ENCODE assay signal across 26 mouse cellular contexts in the genomic region with DNA sequence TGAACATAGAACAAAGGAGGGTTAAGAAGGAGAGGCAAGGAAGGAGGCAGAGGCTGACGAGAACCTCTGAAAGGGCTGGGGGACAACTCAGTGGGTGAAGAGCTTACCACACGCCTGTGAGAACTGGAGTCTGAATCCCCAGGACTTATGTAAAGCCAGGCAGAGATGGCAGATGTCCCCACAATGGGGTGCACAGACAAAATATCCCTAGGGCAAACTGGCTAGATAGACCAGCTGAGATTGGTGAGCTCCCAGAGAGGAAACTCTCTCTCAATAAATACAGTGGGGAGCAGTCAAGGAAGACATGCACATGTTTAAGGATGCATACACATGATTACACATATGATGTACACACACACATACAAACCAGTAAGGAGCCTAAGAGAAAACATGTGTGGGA. TPM values are rescaled to one million over a fixed set of nuclear protein-coding genes. Genes with fewer than 3 reads are reported as not detected.
DNase-seq lines count a peak whose midpoint lies in the region; ATAC-seq lines count a peak whose summit lies in the region.
"Had no signal": no experiment of that assay in that cellular context is flagged by ENCODE, and none has a peak within 500 bp of the region (broad histone marks: within the 10 kb centered on the region; RNA-seq: fewer than 3 reads in every experiment).

No protein-coding gene starts in this region.

- H3K4me3 ChIP-seq in forebrain, embryonic 15.5 days, result no peak overlapping the region
- no peak overlapping the region for H3K4me3 ChIP-seq in forebrain, embryonic 13.5 days
- no peak overlapping the region for H3K4me3 ChIP-seq in midbrain, embryonic 13.5 days (replicated peaks)
- no peak overlapping the region for H3K4me3 ChIP-seq in midbrain, embryonic 15.5 days
- H3K4me3 ChIP-seq in limb, embryonic 12.5 days (replicated peaks), result no peak overlapping the region
- H3K4me3 ChIP-seq in liver, embryonic 12.5 days, result no peak overlapping the region
- H3K4me3 ChIP-seq: heart, embryonic 10.5 days; layer of hippocampus, adult 2 months; liver, embryonic 13.5 days; megakaryocyte, embryonic 14.5 days had no signal

- H3K9me3 ChIP-seq in forebrain, embryonic 15.5 days, result no peaks in the 10 kb centered on the region
- H3K9me3 ChIP-seq in forebrain, embryonic 13.5 days (replicated peaks), result no peaks in the 10 kb centered on the region
- no peaks in the 10 kb centered on the region for H3K9me3 ChIP-seq in midbrain, embryonic 13.5 days
- H3K9me3 ChIP-seq in midbrain, embryonic 15.5 days, result no peaks in the 10 kb centered on the region
- H3K9me3 ChIP-seq in limb, embryonic 12.5 days, result 0 out of 2 replicates have a peak, but pooled peaks cover 7% of the 10 kb centered on the region
- no peaks in the 10 kb centered on the region for H3K9me3 ChIP-seq in liver, embryonic 12.5 days (replicated peaks)
- H3K9me3 ChIP-seq: heart, embryonic 10.5 days; liver, embryonic 13.5 days; megakaryocyte, embryonic 14.5 days had no signal

- H3K9ac ChIP-seq in forebrain, embryonic 15.5 days (replicated peaks), result no peak overlapping the region
- H3K9ac ChIP-seq in forebrain, embryonic 13.5 days, result no peak overlapping the region
- H3K9ac ChIP-seq in midbrain, embryonic 13.5 days (replicated peaks), result no peak overlapping the region
- no peak overlapping the region for H3K9ac ChIP-seq in midbrain, embryonic 15.5 days
- H3K9ac ChIP-seq in limb, embryonic 12.5 days (replicated peaks), result no peak overlapping the region
- H3K9ac ChIP-seq in liver, embryonic 12.5 days, result no peak overlapping the region
- H3K9ac ChIP-seq: liver, embryonic 13.5 days had no signal

- no peak for DNase-seq in urinary bladder, adult 2 months (ENCODE audit: low spot score)
- DNase-seq: adrenal gland, adult 2 months; B cell, adult 2 months; cerebellum, adult 8-10 months; heart, postnatal 4 days; kidney, postnatal 25 days; liver, embryonic 13.5 days; lung, adult 2 months; lung, postnatal 36 days; right cerebral cortex, adult 18-20 months had no signal

- ATAC-seq in forebrain, embryonic 15.5 days (replicated peaks), result no peak
- ATAC-seq in forebrain, embryonic 13.5 days, result no peak
- no peak for ATAC-seq in midbrain, embryonic 13.5 days
- no peak for ATAC-seq in midbrain, embryonic 15.5 days (replicated peaks)
- ATAC-seq in limb, embryonic 12.5 days (ENCODE audit: insufficient number of reproducible peaks, insufficient read depth, low FRiP score, low TSS enrichment, low read depth), result no peak
- no peak for ATAC-seq in liver, embryonic 12.5 days
- ATAC-seq: intestine, postnatal 0 days had no signal

- H3K36me3 ChIP-seq in forebrain, embryonic 15.5 days, result no peaks in the 10 kb centered on the region
- no peaks in the 10 kb centered on the region for H3K36me3 ChIP-seq in forebrain, embryonic 13.5 days (ENCODE audit: poor library complexity, severe bottlenecking)
- H3K36me3 ChIP-seq in midbrain, embryonic 13.5 days, result no peaks in the 10 kb centered on the region
- H3K36me3 ChIP-seq in midbrain, embryonic 15.5 days (replicated peaks), result no peaks in the 10 kb centered on the region
- H3K36me3 ChIP-seq in limb, embryonic 12.5 days, result no peaks in the 10 kb centered on the region
- H3K36me3 ChIP-seq in liver, embryonic 12.5 days, result no peaks in the 10 kb centered on the region
- H3K36me3 ChIP-seq: G1E; heart, embryonic 10.5 days; liver, embryonic 13.5 days had no signal

- peak overlapping the region; percentile 29; the same call in 1 of the 2 replicates for H3K27ac ChIP-seq in forebrain, embryonic 15.5 days (replicated peaks)
- no peak overlapping the region for H3K27ac ChIP-seq in forebrain, embryonic 13.5 days
- H3K27ac ChIP-seq in midbrain, embryonic 13.5 days, result peak overlapping the region; percentile 45; the same call in 1 of the 2 replicates
- H3K27ac ChIP-seq in midbrain, embryonic 15.5 days, result no peak overlapping the region
- H3K27ac ChIP-seq in limb, embryonic 12.5 days, result peak overlapping the region; percentile 42; the same call in 1 of the 2 replicates
- H3K27ac ChIP-seq in liver, embryonic 12.5 days, result no peak overlapping the region
- H3K27ac ChIP-seq: heart, embryonic 10.5 days; layer of hippocampus, adult 2 months; liver, embryonic 13.5 days had no signal

- WGBS in forebrain, embryonic 15.5 days, result 9% methylated on average over 2 of the region's 2 CpGs
- WGBS in forebrain, embryonic 13.5 days, result 20% methylated on average over 2 of the region's 2 CpGs
- WGBS in midbrain, embryonic 13.5 days, result 12% methylated on average over 2 of the region's 2 CpGs
- WGBS in midbrain, embryonic 15.5 days, result 9% methylated on average over 2 of the region's 2 CpGs
- WGBS in limb, embryonic 12.5 days, result 38% methylated on average over 2 of the region's 2 CpGs
- 55% methylated on average over 2 of the region's 2 CpGs for WGBS in liver, embryonic 12.5 days (ENCODE audit: insufficient replicate concordance)

- no peaks in the 10 kb centered on the region for H3K27me3 ChIP-seq in forebrain, embryonic 15.5 days
- no peaks in the 10 kb centered on the region for H3K27me3 ChIP-seq in forebrain, embryonic 13.5 days
- no peaks in the 10 kb centered on the region for H3K27me3 ChIP-seq in midbrain, embryonic 13.5 days
- no peaks in the 10 kb centered on the region for H3K27me3 ChIP-seq in midbrain, embryonic 15.5 days (replicated peaks)
- H3K27me3 ChIP-seq in limb, embryonic 12.5 days, result no peaks in the 10 kb centered on the region
- H3K27me3 ChIP-seq in liver, embryonic 12.5 days (replicated peaks), result no peaks in the 10 kb centered on the region
- H3K27me3 ChIP-seq: CH12.LX; liver, embryonic 13.5 days had no signal

- peaks cover 6% of the 10 kb centered on the region for H3K4me1 ChIP-seq in forebrain, embryonic 15.5 days
- 0 out of 2 replicates have a peak, but pooled peaks cover 7% of the 10 kb centered on the region for H3K4me1 ChIP-seq in forebrain, embryonic 13.5 days
- peaks cover 18% of the 10 kb centered on the region for H3K4me1 ChIP-seq in midbrain, embryonic 13.5 days (replicated peaks)
- no peaks in the 10 kb centered on the region for H3K4me1 ChIP-seq in midbrain, embryonic 15.5 days
- peaks cover 59% of the 10 kb centered on the region for H3K4me1 ChIP-seq in limb, embryonic 12.5 days (replicated peaks)
- H3K4me1 ChIP-seq in liver, embryonic 12.5 days, result no peaks in the 10 kb centered on the region
- H3K4me1 ChIP-seq: liver, embryonic 13.5 days had no signal

- no peak overlapping the region for H3K4me2 ChIP-seq in forebrain, embryonic 15.5 days (replicated peaks)
- no peak overlapping the region for H3K4me2 ChIP-seq in forebrain, embryonic 13.5 days
- no peak overlapping the region for H3K4me2 ChIP-seq in midbrain, embryonic 13.5 days (replicated peaks)
- H3K4me2 ChIP-seq in midbrain, embryonic 15.5 days, result no peak overlapping the region
- no peak overlapping the region for H3K4me2 ChIP-seq in limb, embryonic 12.5 days
- no peak overlapping the region for H3K4me2 ChIP-seq in liver, embryonic 12.5 days
- H3K4me2 ChIP-seq: liver, embryonic 13.5 days had no signal

RNA-seq across cellular contexts. Expression of a gene that starts 10.0 kb away (rescaled TPM):
- 0.50 and 0.83 TPM in 2 replicates for polyA plus RNA-seq in forebrain, embryonic 15.5 days (2015; fragmentation: Nextera tagmentation; extraction: Ambion mirVana)
- polyA plus RNA-seq in forebrain, embryonic 13.5 days (2015; fragmentation: Nextera tagmentation; extraction: Ambion mirVana), result 0.45 and 0.47 TPM in 2 replicates
- 0.78 and 1.3 TPM in 2 replicates for polyA plus RNA-seq in midbrain, embryonic 13.5 days (2015; fragmentation: Nextera tagmentation; extraction: Ambion mirVana)
- polyA plus RNA-seq in midbrain, embryonic 15.5 days (2015; fragmentation: Nextera tagmentation; extraction: Ambion mirVana), result 1.7 and 1.8 TPM in 2 replicates
- polyA plus RNA-seq in limb, embryonic 12.5 days (2016; fragmentation: Nextera tagmentation; extraction: Ambion mirVana), result 0.17 and 0.18 TPM in 2 replicates
- not detected in 2 replicates for polyA plus RNA-seq in liver, embryonic 12.5 days (2016; fragmentation: Nextera tagmentation; extraction: Ambion mirVana)
- 0.11 and 0.22 TPM in 2 replicates for polyA plus RNA-seq in urinary bladder, adult 2 months (2012; rRNA removed)
- polyA plus RNA-seq: G1E; liver, embryonic 13.5 days; small intestine, adult 2 months had no signal

RNA-seq across cellular contexts. Expression of a gene that starts 11.4 kb away (rescaled TPM):
- not detected in 2 replicates for polyA plus RNA-seq in forebrain, embryonic 15.5 days (2015; fragmentation: Nextera tagmentation; extraction: Ambion mirVana)
- polyA plus RNA-seq in forebrain, embryonic 13.5 days (2015; fragmentation: Nextera tagmentation; extraction: Ambion mirVana), result not detected in 2 replicates
- polyA plus RNA-seq in midbrain, embryonic 13.5 days (2015; fragmentation: Nextera tagmentation; extraction: Ambion mirVana), result not detected in 2 replicates
- polyA plus RNA-seq in midbrain, embryonic 15.5 days (2015; fragmentation: Nextera tagmentation; extraction: Ambion mirVana), result not detected in 2 replicates
- polyA plus RNA-seq in limb, embryonic 12.5 days (2016; fragmentation: Nextera tagmentation; extraction: Ambion mirVana), result not detected in 2 replicates
- not detected in 2 replicates for polyA plus RNA-seq in liver, embryonic 12.5 days (2016; fragmentation: Nextera tagmentation; extraction: Ambion mirVana)
- not detected in 2 replicates for polyA plus RNA-seq in urinary bladder, adult 2 months (2012; rRNA removed)
- polyA plus RNA-seq: adrenal gland, adult 2 months; G1E; intestine, postnatal 0 days; kidney, embryonic 14.5 days; limb, embryonic 11.5 days; liver, embryonic 13.5 days; neural tube, embryonic 11.5 days; small intestine, adult 2 months had no signal

Comparison
In these comparisons a context has a peak if more than half of its experiments do, and no peak if none do; other contexts are left out.
1. H3K27ac ChIP-seq: peak in forebrain, embryonic 15.5 days (single experiment), midbrain, embryonic 13.5 days (single experiment) and limb, embryonic 12.5 days (single experiment); none in forebrain, embryonic 13.5 days (single experiment), midbrain, embryonic 15.5 days (single experiment) and liver, embryonic 12.5 days (single experiment).